Mouse (Mus musculus) kidney, postnatal 0 days (tissue): Measurements from ENCODE around the gene Msl1. TPM values are rescaled to one million over a fixed set of nuclear protein-coding genes. Genes with fewer than 3 reads are reported as not detected.

ENCODE experiments used
- ATAC-seq: fragments of 200-750 bp; cut with Nextera tagmentation; replicated peaks from 2 replicates; pipeline ENCODE4 v1.8.0; 2017; ENCODE audit warnings: low read depth, moderate number of reproducible peaks, moderate TSS enrichment, moderate library complexity; ENCODE audit not compliant: low FRiP score
- DNase-seq: peaks from one replicate; pipeline ENCODE4 v3.0.0-alpha.2; 2016; ENCODE audit warnings: low spot score
- H3K27ac ChIP-seq: fragments of 300-500 bp; sonication (generic); 2 replicates; pipeline ENCODE4 v1.5.1; 2014; ENCODE audit warnings: mild to moderate bottlenecking
- H3K27me3 ChIP-seq: fragments of 300-500 bp; sonication (generic); 2 replicates; pipeline ENCODE4 v1.6.1; 2014; ENCODE audit warnings: low read length, mixed read lengths; ENCODE audit not compliant: insufficient read depth
- H3K36me3 ChIP-seq: fragments of 300-500 bp; sonication (generic); 2 replicates; pipeline ENCODE4 v1.6.1; 2014; ENCODE audit warnings: low read length, mixed read lengths; ENCODE audit not compliant: insufficient read depth
- H3K4me1 ChIP-seq: fragments of 300-500 bp; sonication (generic); replicated peaks from 2 replicates; pipeline ENCODE4 v1.6.1; 2014; ENCODE audit warnings: antibody characterized with exemption, low read length, mixed read lengths; ENCODE audit not compliant: insufficient read depth
- H3K4me2 ChIP-seq: fragments of 300-500 bp; sonication (generic); 2 replicates; pipeline ENCODE4 v1.6.1; 2014; ENCODE audit warnings: mild to moderate bottlenecking, low read length, moderate library complexity, mixed read lengths
- H3K4me3 ChIP-seq: fragments of 300-500 bp; sonication (generic); replicated peaks from 2 replicates; pipeline ENCODE4 v1.5.1; 2014; ENCODE audit warnings: low read depth, low read length
- H3K9ac ChIP-seq: fragments of 300-500 bp; sonication (generic); 2 replicates; pipeline ENCODE4 v1.6.1; 2014; ENCODE audit warnings: low read depth, low read length
- H3K9me3 ChIP-seq: fragments of 300-500 bp; sonication (generic); replicated peaks from 2 replicates; pipeline ENCODE4 v1.6.1; 2016; ENCODE audit warnings: low read length, inconsistent platforms, mixed read lengths
- CTCF ChIP-seq: IDR thresholded peaks from 2 replicates; pipeline ENCODE4 v1.5.1; 2016; ENCODE audit warnings: antibody characterized with exemption, low read depth, mild to moderate bottlenecking, moderate library complexity
- WGBS: fragments of 180-500 bp; shearing (Covaris S2); extraction: QIAGEN DNeasy Blood & Tissue Kit; methylation state at CpG from one replicate; pipeline ENCODE4 v1.1.7; 2014; 5-methylcytosine and 5-hydroxymethylcytosine counted together
- polyA plus RNA-seq: library from polyadenylated mRNA; unstranded; fragments of >200 nt; fragmentation: Nextera tagmentation; extraction: Ambion mirVana; gene quantifications from 2 replicates; pipeline ENCODE4 v1.2.1, GENCODE M21; 2015

The Msl1 gene
- polyA plus RNA-seq, 1 experiment from 2014 or later: 19.3 TPM

DNA sequence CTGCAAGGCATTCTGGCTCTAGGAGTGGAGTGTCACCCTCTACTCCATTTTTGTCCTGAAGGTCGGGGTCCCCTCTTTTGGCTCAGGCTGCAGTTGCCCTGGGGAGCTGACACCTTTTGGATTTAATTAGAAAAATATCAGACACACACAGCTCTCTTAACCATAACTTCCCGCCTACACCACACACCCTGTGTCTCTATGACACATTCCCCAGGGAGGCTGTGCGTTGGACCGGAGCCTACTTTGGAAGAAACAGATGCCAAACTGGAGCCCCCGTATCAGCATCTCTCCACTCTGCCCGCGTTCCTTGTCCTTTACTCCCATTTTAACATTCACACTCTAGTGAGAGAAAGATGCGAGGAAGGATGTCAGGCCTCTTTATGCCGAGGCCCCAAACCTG lies 43.2 kb downstream of the Msl1 start:
- H3K27me3 ChIP-seq: no peaks in the 10 kb centered on the region
- H3K36me3 ChIP-seq: peaks cover 8% of the 10 kb centered on the region
- peaks cover 17% of the 10 kb centered on the region for H3K4me1 ChIP-seq
- no peak overlapping the region for H3K4me2 ChIP-seq
- no peaks in the 10 kb centered on the region for H3K9me3 ChIP-seq
- no peak overlapping the region for H3K27ac ChIP-seq
- no peak overlapping the region for H3K9ac ChIP-seq
- no peak for DNase-seq
- H3K4me3 ChIP-seq: no peak overlapping the region
- ATAC-seq: no peak
- no peak for TF ChIP-seq CTCF
- WGBS: 57% methylated on average over 9 of the region's 9 CpGs

DNA sequence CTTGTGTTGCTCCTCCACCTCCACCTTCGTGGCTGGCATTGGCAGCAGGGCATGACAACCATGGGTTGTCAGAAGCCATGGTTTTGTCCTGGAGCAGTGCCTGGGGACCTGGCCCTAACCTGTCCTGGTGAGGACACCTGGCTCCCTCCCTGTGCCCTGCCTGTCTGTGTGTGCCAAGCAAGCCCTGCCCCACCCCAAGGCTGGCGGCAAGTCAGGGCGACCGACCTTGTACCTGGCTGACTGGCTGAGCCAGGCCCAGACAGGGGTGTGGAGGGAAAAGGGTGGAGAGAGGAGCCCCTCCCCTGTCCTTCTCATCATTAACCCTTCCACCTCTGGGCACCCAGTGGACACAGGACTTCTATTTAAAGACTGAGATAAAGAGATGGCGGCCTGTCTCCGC lies 44.1 kb downstream of the Msl1 start:
- DNase-seq (no peak), ATAC-seq (no peak)
- Histone ChIP-seq H3K36me3 (0 out of 2 replicates have a peak, but pooled peaks cover 5% of the 10 kb centered on the region), H3K27me3 (no peaks in the 10 kb centered on the region), H3K9me3 (no peaks in the 10 kb centered on the region), H3K27ac (no peak overlapping the region), H3K4me3 (no peak overlapping the region), H3K4me1 (peaks cover 17% of the 10 kb centered on the region), H3K9ac (no peak overlapping the region), H3K4me2 (no peak overlapping the region)
- TF ChIP-seq CTCF: no peak
- 29% methylated on average over 6 of the region's 6 CpGs for WGBS

DNA sequence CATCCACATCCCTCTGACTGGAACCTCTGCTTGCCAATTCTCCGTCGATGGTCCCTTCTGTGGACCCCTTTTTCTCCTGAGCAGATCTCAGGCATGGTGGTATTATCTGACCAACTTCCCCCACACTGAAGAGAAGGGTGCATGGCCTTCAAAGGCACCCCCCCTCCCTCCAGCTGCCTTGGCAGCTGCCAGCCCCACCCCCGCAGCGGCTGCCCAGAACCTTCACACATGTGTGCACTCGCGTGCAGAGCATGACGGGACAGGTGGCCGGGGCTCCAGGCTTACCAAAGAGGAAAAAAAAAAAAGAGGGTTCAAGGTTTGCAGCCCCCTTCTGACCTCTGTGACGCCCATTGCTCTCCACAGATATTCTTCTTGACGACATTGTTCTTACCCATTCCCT lies 44.6 kb downstream of the Msl1 start:
- ATAC-seq (0 out of 2 replicates have a peak, but pooled peaks have one; percentile 29), DNase-seq (peak; percentile 56)

DNA sequence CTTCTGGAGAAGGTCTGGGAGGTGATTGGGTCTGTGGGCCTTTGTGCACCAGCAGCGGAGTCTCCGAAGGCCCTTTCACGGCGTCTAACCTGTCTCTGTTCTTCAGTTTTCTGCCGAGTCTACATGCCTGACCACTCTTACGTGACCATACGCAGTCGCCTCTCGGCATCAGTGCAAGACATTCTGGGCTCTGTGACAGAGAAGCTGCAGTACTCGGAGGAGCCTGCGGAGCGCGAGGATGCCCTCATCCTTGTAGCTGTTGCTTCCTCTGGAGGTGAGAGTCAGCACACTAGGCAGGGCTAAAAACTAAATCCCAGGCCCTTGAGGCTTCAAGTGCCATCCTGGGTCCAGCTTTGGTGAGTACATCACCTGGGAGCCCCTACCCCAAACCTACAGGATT lies 50.7 kb downstream of the Msl1 start:
- no peaks in the 10 kb centered on the region for H3K27me3 ChIP-seq
- TF ChIP-seq CTCF: peak; percentile 40; the same call in 1 of the 2 replicates

More for the DNA sequence above, 44.6 kb downstream of the Msl1 start:
- 36% methylated on average over 10 of the region's 10 CpGs for WGBS
- Histone ChIP-seq H3K4me3 (no peak overlapping the region), H3K36me3 (0 out of 2 replicates have a peak, but pooled peaks cover 3% of the 10 kb centered on the region), H3K9me3 (no peaks in the 10 kb centered on the region), H3K4me2 (no peak overlapping the region), H3K27ac (no peak overlapping the region), H3K9ac (no peak overlapping the region), H3K4me1 (peaks cover 17% of the 10 kb centered on the region), H3K27me3 (no peaks in the 10 kb centered on the region)
- TF ChIP-seq CTCF: no peak

DNA sequence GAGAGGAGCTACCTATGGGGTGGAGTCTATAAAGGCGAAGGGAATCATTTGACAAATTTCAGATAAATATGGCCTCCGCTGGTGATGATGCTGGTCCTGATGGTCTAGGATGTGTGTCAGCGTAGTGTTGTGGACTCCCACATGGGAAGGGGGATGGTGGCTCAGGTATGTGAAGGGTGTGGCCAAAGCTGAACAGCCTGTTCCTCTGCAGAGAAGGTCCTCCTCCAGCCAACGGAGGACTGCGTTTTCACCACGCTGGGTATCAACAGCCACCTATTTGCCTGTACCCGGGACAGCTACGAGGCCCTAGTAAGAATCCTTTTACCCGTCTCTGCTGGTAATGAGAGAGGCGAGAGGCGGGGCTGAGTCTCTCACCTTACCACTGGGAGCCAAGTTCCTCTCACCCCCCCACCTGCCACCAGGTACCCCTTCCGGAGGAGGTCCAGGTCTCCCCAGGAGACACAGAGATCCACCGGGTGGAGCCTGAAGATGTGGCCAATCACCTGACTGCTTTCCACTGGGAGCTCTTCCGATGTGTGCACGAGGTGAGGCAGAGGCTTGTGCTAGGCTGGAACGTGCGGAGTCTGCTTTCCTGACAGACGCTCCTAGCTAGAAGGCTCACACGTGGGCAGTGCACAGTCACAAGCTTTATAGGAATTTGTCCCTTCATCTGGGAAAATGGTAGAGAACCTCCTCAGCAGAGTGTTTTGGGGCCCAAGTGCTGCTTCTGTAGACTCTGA lies 51.7 kb downstream of the Msl1 start:
- Histone ChIP-seq H3K9ac (no peak overlapping the region), H3K4me1 (0 out of 2 replicates have a peak, but pooled peaks cover 5% of the 10 kb centered on the region), H3K9me3 (no peaks in the 10 kb centered on the region), H3K36me3 (no peaks in the 10 kb centered on the region), H3K27me3 (no peaks in the 10 kb centered on the region), H3K4me3 (no peak overlapping the region), H3K27ac (no peak overlapping the region), H3K4me2 (no peak overlapping the region)
- 70% methylated on average over 19 of the region's 19 CpGs for WGBS
- DNase-seq (no peak), ATAC-seq (no peak)
- no peak for TF ChIP-seq CTCF

More for the DNA sequence above, 50.7 kb downstream of the Msl1 start:
- H3K36me3 ChIP-seq: no peaks in the 10 kb centered on the region
- no peak overlapping the region for H3K4me3 ChIP-seq
- ATAC-seq: peak; percentile 73; the same call in 1 of the 2 replicates
- H3K4me1 ChIP-seq: 0 out of 2 replicates have a peak, but pooled peaks cover 5% of the 10 kb centered on the region
- DNase-seq: peak; percentile 49
- H3K4me2 ChIP-seq: no peak overlapping the region
- no peak overlapping the region for H3K27ac ChIP-seq
- no peak overlapping the region for H3K9ac ChIP-seq
- WGBS: 42% methylated on average over 13 of the region's 13 CpGs
- H3K9me3 ChIP-seq: no peaks in the 10 kb centered on the region

DNA sequence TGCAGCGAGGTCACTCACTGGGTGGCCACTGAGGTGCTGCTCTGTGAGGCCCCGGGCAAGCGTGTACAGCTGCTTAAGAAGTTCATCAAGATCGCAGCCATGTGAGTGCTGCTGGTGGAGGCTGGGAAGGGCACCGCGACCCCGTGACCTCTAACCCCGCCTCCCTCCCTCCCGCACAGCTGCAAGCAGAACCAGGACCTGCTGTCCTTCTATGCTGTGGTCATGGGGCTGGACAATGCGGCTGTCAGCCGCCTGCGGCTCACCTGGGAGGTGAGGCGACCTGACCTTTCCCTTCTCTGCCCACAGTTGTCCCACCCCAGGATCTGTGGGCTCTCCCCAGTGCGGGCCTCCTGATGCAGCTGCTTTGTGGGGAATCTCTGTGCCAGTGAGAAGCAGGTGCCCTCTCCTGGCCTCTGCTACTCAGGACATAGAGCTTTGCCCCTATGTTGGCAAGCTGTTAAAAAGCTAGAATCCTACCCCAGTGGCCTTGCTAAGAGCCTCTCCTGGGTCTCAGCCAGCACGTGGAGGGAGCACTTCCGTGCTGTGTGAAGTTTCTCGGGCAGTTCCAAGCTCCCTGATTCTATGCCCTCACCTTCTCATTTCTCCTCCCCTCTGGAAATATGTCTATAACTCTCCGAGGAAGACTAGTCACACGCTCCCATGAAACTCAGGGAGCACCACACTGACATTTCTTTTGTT lies 54.0 kb downstream of the Msl1 start:
- Histone ChIP-seq H3K4me2 (no peak overlapping the region), H3K36me3 (no peaks in the 10 kb centered on the region), H3K9ac (no peak overlapping the region), H3K9me3 (no peaks in the 10 kb centered on the region), H3K4me3 (no peak overlapping the region), H3K27me3 (no peaks in the 10 kb centered on the region), H3K27ac (no peak overlapping the region), H3K4me1 (0 out of 2 replicates have a peak, but pooled peaks cover 5% of the 10 kb centered on the region)
- no peak for DNase-seq
- TF ChIP-seq CTCF: peak; percentile 27; the same call in 1 of the 2 replicates
- ATAC-seq: 0 out of 2 replicates have a peak, but pooled peaks have one; percentile 26
- WGBS: 11% methylated on average over 19 of the region's 19 CpGs
